Mouse (Mus musculus) limb, embryonic 12.5 days (tissue): ENCODE measurements around the gene Emilin3. TPM values are rescaled to one million over a fixed set of nuclear protein-coding genes. Genes with fewer than 3 reads are reported as not detected.
A peak's percentile ranks its signal among the peaks of the same experiment; 100 is the strongest.

Experiments used
- ATAC-seq: fragments of 200-750 bp; cut with Nextera tagmentation; 2 replicates; pipeline ENCODE4 v1.8.0; 2017; ENCODE audit warnings: low read depth, moderate TSS enrichment; ENCODE audit not compliant: insufficient number of reproducible peaks, insufficient read depth, low FRiP score, low TSS enrichment
- H3K27ac ChIP-seq: fragments of 300-500 bp; sonication (generic); 2 replicates; pipeline ENCODE4 v1.5.1; 2016; ENCODE audit warnings: mild to moderate bottlenecking, moderate library complexity
- H3K27me3 ChIP-seq: fragments of 300-500 bp; sonication (generic); 2 replicates; pipeline ENCODE4 v1.6.1; 2016; ENCODE audit warnings: mild to moderate bottlenecking, moderate library complexity
- H3K36me3 ChIP-seq: fragments of 300-500 bp; sonication (generic); 2 replicates; pipeline ENCODE4 v1.6.1; 2016; ENCODE audit warnings: mild to moderate bottlenecking, moderate library complexity
- H3K4me1 ChIP-seq: fragments of 300-500 bp; sonication (generic); replicated peaks from 2 replicates; pipeline ENCODE4 v1.6.1; 2016
- H3K4me2 ChIP-seq: fragments of 300-500 bp; sonication (generic); 2 replicates; pipeline ENCODE4 v1.6.1; 2016; ENCODE audit warnings: mild to moderate bottlenecking, moderate library complexity
- H3K4me3 ChIP-seq: fragments of 300-500 bp; sonication (generic); replicated peaks from 2 replicates; pipeline ENCODE4 v1.5.1; 2016; ENCODE audit warnings: mild to moderate bottlenecking
- H3K9ac ChIP-seq: fragments of 300-500 bp; sonication (generic); replicated peaks from 2 replicates; pipeline ENCODE4 v1.6.1; 2016; ENCODE audit warnings: mild to moderate bottlenecking, moderate library complexity
- H3K9me3 ChIP-seq: fragments of 300-500 bp; sonication (generic); 2 replicates; pipeline ENCODE4 v1.6.1; 2016; ENCODE audit warnings: mild to moderate bottlenecking, moderate library complexity
- WGBS: fragments of 180-500 bp; shearing (Covaris S2); methylation state at CpG from one replicate; pipeline ENCODE4 v1.1.7; 2016; 5-methylcytosine and 5-hydroxymethylcytosine counted together
- polyA plus RNA-seq: library from polyadenylated mRNA; unstranded; fragments of >200 nt; fragmentation: Nextera tagmentation; extraction: Ambion mirVana; gene quantifications from 2 replicates; pipeline ENCODE4 v1.2.1, GENCODE M21; 2016

Gene Emilin3
- polyA plus RNA-seq, 1 experiment from 2014 or later, result 15.9 TPM

DNA sequence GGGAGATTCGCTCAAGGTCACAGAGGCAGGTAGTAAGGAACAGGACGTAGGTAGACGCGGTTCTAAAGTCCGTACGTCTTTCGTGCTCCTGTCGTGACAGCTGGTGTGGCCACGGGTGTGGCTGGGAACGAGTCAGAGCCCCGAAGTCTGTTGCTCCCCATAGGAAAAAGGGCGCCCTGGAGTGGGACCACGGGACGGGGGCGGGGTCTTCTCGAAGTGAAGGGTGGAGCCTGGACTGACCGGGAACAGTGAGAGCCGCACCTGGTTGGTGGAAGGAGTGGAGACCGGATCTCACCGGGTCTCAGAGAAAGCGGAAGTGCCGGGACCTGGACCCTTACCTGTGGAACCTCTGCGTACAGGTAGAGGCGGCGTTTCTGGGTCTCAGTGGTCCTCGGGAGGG, 24.3 kb downstream of the Emilin3 start:
- Histone ChIP-seq H3K27ac (no peak overlapping the region), H3K4me2 (peak overlapping the region; percentile 92), H3K36me3 (no peaks in the 10 kb centered on the region), H3K9ac (peak overlapping the region; percentile 47), H3K4me1 (peaks cover 6% of the 10 kb centered on the region), H3K9me3 (no peaks in the 10 kb centered on the region), H3K4me3 (peak overlapping the region; percentile 49), H3K27me3 (peaks cover 12% of the 10 kb centered on the region)
- ATAC-seq, result peak; percentile 84
- WGBS, result under 1% methylated on average over 26 of the region's 26 CpGs

DNA sequence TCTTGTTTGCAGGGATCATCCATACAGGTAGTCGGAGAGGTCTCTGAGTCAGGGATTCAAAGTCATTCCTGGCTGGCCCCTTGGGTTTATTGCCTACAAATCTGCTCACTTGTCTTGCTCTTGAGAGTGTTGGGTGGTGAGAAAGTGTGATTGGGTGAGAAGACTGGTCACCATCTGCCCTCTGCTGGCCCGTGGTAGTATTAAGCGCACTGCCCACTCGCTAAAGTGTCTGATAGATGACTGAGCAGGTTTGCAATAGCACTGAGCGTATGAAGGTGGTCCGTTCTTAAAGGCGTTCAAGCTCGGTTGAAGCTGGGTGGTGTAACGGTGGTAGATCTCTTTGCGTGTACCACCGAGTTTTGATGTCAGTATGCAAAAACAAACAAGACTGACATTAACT, 24.8 kb downstream of the Emilin3 start:
- H3K27me3 ChIP-seq, result peaks cover 12% of the 10 kb centered on the region
- peak overlapping the region; percentile 92 for H3K4me2 ChIP-seq
- WGBS, result 1% methylated on average over 11 of the region's 11 CpGs
- H3K36me3 ChIP-seq, result no peaks in the 10 kb centered on the region
- peak overlapping the region; percentile 49 for H3K4me3 ChIP-seq
- H3K4me1 ChIP-seq, result peaks cover 6% of the 10 kb centered on the region
- H3K9ac ChIP-seq, result peak overlapping the region; percentile 47; the same call in 1 of the 2 replicates
- ATAC-seq, result peak; percentile 57; the same call in 1 of the 2 replicates
- H3K9me3 ChIP-seq, result no peaks in the 10 kb centered on the region
- no peak overlapping the region for H3K27ac ChIP-seq

DNA sequence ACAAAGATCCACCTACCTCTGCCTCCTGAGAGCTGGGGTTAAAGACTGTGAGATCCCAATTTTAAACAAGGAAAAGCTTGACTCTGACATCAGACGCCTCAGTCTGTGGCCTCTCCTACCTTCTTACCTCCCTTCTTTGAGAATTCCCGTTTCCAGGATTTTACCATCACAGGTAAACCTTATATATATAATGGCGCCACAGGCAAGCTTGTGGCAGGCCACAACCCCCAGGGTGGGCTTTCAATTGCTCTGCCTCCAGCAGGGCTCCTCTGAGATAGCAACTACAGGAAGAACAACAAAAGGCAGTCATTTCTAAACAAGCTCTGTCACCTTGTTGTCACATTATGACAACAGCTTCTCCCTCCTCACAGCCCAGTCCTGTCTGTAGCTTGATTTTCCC, 25.9 kb downstream of the Emilin3 start:
- Histone ChIP-seq H3K4me1 (peaks cover 6% of the 10 kb centered on the region), H3K9ac (no peak overlapping the region), H3K9me3 (no peaks in the 10 kb centered on the region), H3K4me2 (no peak overlapping the region), H3K4me3 (no peak overlapping the region), H3K27me3 (peaks cover 12% of the 10 kb centered on the region), H3K27ac (no peak overlapping the region), H3K36me3 (no peaks in the 10 kb centered on the region)
- no peak for ATAC-seq
- 72% methylated on average over 3 of the region's 3 CpGs for WGBS

DNA sequence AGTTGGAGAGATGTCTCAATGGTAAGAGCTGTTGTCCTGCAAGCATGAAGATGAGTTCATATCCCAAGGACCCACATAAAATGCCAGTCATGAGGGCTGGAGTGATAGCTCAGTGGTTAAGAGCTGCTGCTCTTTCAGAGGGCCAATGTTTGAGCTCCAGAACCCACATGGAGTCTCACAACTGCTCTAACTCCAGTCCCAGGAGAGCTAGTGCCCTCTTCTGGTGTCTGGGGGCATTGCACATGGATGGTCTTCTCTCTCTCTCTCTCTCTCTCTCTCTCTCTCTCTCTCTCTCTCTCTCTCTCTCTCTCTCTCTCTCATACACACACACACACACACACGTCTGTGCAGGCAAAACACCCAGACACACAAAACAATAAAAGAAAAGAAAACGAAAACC, 27.3 kb downstream of the Emilin3 start:
- Histone ChIP-seq H3K36me3 (no peaks in the 10 kb centered on the region), H3K4me1 (peaks cover 6% of the 10 kb centered on the region), H3K4me3 (no peak overlapping the region), H3K4me2 (no peak overlapping the region), H3K27me3 (peaks cover 12% of the 10 kb centered on the region), H3K9me3 (no peaks in the 10 kb centered on the region), H3K27ac (no peak overlapping the region), H3K9ac (no peak overlapping the region)
- WGBS, result 25% methylated on average over 1 of the region's 2 CpGs
- ATAC-seq, result no peak

DNA sequence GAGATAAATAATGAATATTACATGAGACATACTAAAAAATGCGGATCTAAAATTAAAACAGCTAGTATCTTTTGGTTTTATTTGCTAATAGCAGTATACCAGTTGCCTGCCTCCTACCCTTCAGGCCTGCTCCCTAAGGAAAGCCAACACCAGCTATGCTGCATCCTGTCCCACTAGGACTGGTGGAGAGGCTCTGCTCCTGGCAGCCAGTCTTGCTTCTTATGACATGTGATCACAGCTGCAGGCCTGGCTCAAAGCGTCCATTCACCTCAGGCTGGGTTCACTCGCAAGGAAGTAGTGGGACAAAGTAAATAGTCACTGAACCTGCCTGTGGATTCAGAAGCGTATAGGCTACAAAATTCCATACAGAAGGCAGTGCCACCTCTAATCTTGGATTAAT, 28.2 kb downstream of the Emilin3 start:
- peaks cover 6% of the 10 kb centered on the region for H3K4me1 ChIP-seq
- H3K9ac ChIP-seq, result no peak overlapping the region
- 70% methylated on average over 4 of the region's 4 CpGs for WGBS
- H3K36me3 ChIP-seq, result no peaks in the 10 kb centered on the region
- peaks cover 8% of the 10 kb centered on the region for H3K27me3 ChIP-seq
- H3K4me3 ChIP-seq, result no peak overlapping the region
- no peak for ATAC-seq
- no peak overlapping the region for H3K27ac ChIP-seq
- H3K4me2 ChIP-seq, result no peak overlapping the region
- H3K9me3 ChIP-seq, result no peaks in the 10 kb centered on the region

DNA sequence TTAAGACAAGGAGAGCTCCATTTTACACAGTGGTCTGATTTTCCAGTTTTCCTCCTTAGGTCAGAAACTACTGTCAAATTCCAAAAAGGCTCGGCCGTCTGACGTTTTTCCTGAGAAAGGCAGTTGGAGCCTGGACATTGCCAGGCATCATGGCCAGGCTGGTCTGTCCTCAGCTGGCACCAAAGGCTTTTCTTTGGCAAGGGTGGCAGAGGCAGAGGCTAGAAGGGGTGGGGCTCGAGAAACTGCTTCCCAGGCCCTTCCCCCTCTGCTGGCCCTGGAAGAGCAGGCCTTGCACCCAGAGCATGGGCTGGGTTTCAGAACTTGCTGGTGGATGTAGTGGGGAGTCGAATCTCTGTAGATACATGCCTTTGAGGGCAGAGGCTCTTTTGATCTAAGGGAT, 29.7 kb downstream of the Emilin3 start:
- ATAC-seq, result no peak
- no peaks in the 10 kb centered on the region for H3K4me1 ChIP-seq
- H3K36me3 ChIP-seq, result no peaks in the 10 kb centered on the region
- H3K27ac ChIP-seq, result no peak overlapping the region
- no peaks in the 10 kb centered on the region for H3K9me3 ChIP-seq
- H3K9ac ChIP-seq, result no peak overlapping the region
- WGBS, result 75% methylated on average over 5 of the region's 5 CpGs
- H3K4me2 ChIP-seq, result no peak overlapping the region
- H3K27me3 ChIP-seq, result no peaks in the 10 kb centered on the region
- H3K4me3 ChIP-seq, result no peak overlapping the region

DNA sequence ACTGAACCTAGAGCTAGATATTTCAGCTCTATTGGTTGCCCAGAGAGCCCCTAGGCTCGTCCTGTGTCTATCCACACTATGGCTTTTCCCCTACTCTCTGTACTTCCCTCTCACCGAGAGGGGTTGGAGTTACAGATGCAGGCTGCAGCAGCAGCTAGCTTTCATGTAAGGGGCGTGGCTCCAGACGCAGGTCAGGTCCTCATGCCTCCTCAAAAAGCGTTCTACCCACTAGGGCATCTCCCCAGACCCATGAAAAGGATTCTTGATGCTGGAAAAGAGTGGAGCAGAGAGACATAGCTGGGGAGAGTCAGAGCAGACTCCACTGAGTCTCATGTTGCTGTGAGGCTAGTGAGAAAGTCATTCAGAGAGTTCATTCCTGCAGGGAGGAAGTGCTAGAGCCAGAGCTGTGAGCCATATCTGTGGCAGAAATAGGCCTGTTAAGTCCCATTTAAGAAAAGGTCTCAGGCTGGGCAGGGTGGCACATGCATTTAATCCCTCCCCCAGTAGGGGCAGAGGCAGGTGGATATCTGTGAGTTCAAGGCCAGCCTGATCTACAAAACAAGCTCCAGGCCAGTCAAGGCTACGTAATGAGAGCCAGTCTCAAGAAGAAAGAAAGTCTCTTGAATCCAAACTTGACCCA, 30.5 kb downstream of the Emilin3 start:
- Histone ChIP-seq H3K4me3 (no peak overlapping the region), H3K9me3 (no peaks in the 10 kb centered on the region), H3K27ac (no peak overlapping the region), H3K36me3 (no peaks in the 10 kb centered on the region), H3K4me2 (no peak overlapping the region), H3K27me3 (no peaks in the 10 kb centered on the region), H3K9ac (no peak overlapping the region), H3K4me1 (no peaks in the 10 kb centered on the region)
- WGBS, result 50% methylated on average over 6 of the region's 6 CpGs
- no peak for ATAC-seq

DNA sequence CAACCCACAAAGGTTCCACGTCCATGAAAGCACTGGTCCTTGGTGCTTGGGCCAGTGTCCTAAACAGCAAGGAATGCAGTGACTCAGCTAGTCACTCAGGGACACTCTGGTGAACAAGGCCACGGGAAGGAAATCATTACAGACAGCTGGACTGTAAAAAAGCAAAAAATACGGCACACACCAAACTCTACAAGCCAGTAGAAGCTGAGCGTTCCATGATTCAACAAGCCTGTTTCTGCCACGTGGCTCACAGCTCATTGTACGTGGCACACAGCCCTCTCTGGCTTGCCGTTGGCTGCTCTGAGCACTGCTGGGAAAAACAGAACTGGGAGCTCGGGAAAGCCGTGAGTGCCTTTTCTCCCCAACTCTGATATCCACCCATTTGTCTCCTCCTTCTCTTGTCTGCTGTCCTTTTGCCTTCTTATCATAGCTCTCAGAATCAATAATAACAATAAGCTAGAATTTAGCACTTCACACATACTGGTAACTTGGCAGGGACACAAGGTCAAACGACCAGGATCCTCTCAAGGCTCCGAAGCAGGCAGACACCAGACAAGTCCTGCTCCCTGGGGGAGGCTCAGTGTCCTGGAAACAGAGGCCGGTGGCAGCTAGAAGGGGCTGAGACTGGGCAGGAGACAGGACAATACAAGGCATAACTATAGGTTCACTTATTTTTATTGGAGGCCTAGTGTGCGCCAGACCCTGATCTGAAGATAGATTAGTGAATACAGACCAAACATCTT, 31.5 kb downstream of the Emilin3 start, which contains the start of gene Lpin3:
Gene Lpin3 (plus strand): TSS at position 218 of the 743 bp plus-strand sequence.
- H3K27me3 ChIP-seq, result no peaks in the 10 kb centered on the region
- no peak within 1 kb of the TSS for H3K4me3 ChIP-seq
- no peaks in the 10 kb centered on the region for H3K4me1 ChIP-seq
- WGBS, result 65% methylated on average over 13 of the region's 13 CpGs
- no peak for ATAC-seq
- no peak within 1 kb of the TSS for H3K27ac ChIP-seq
- no peaks in the 10 kb centered on the region for H3K36me3 ChIP-seq
- 0 out of 2 replicates have a peak, but pooled peaks cover 3% of the 10 kb centered on the region for H3K9me3 ChIP-seq
- no peak within 1 kb of the TSS for H3K4me2 ChIP-seq
- H3K9ac ChIP-seq, result no peak within 1 kb of the TSS

DNA sequence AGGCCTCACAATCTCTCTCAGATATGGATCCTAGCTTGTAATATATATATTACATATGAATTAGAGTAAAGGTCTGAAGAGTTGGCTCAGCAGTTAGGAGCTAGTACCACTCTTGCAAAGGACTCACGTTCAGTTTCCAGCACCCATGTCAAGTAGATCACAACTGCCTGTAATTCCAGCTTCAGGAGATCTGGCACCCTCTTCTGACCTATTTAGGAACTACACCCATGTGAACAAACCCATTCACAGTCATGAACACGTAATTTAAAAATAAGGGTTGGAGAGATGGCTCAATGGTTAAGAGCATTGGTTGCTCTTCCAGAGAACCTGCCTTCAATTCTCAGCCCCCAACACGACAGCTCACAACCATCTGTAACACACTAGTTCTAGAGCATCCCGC, 36.0 kb downstream of the Emilin3 start:
- no peak overlapping the region for H3K27ac ChIP-seq
- H3K4me2 ChIP-seq, result no peak overlapping the region
- H3K36me3 ChIP-seq, result no peaks in the 10 kb centered on the region
- WGBS, result 86% methylated on average over 4 of the region's 4 CpGs
- no peaks in the 10 kb centered on the region for H3K27me3 ChIP-seq
- ATAC-seq, result no peak
- no peaks in the 10 kb centered on the region; the same call in 1 of the 2 replicates for H3K4me1 ChIP-seq
- H3K4me3 ChIP-seq, result no peak overlapping the region
- H3K9me3 ChIP-seq, result 0 out of 2 replicates have a peak, but pooled peaks cover 3% of the 10 kb centered on the region
- H3K9ac ChIP-seq, result no peak overlapping the region

DNA sequence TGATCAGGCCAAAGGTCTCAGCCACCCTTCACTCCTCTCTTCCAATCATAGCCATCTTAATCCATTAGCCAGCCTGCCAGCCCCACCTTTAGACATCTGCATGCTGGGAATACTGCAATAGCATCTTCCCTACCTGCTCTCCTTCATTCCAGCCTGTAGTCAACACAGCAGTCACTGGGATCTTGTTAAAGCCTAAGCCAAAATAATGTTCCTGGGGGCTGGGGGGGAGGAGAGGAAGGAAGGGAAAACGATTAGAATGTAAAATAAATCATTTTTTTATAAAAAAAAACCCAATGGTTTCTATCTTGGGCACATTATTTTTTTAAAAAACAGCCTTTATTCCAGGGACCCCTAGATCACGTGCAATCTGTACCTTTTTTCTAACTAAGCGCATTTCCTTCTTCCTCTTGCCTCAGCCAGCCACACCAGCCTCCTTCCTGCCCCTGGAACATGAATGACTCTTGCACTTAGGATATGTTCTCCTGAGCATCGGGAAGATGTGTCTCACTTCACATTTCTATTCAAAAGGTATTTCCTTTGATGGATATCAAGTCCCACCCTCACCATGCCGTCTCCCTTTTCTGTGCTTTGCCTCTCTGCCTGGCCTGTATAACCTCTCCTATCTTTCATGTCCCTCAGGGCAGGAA, 37.8 kb downstream of the Emilin3 start:
- Histone ChIP-seq H3K4me2 (no peak overlapping the region), H3K4me1 (no peaks in the 10 kb centered on the region; the same call in 1 of the 2 replicates), H3K9ac (no peak overlapping the region), H3K27ac (no peak overlapping the region), H3K4me3 (no peak overlapping the region), H3K9me3 (0 out of 2 replicates have a peak, but pooled peaks cover 3% of the 10 kb centered on the region), H3K27me3 (no peaks in the 10 kb centered on the region), H3K36me3 (no peaks in the 10 kb centered on the region)
- no peak for ATAC-seq
- WGBS, result 82% methylated on average over 5 of the region's 5 CpGs

DNA sequence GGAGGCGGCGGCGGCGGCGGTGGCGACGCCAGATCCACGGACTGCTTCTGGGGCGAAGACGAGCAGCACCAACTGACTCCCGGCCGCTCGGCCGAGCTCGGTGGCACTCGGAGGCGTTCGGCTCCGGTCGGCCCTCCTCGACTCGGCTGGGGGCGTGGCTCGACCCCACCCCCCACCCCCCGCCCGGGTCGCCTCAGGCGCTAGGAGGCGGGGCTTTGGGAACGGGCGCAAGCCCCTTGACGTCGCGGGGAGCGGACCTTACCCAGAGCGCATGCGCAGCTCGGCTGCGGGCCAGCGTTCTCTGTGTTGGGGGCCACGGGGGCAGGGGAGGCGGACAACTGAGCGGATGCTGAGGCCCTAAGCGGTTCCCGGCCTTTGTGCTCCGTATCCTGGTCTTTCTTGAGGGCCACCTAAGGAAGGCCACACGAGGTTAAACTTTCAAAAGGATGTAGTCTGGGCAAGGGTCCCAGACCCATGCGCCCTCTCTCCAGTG, 39.2 kb downstream of the Emilin3 start, which contains the start of gene Zhx3:
Gene Zhx3 (minus strand): TSS at position 109 of the 493 bp plus-strand sequence.
- peak; percentile 97 for ATAC-seq
- H3K4me1 ChIP-seq, result no peaks in the 10 kb centered on the region; the same call in 1 of the 2 replicates
- peak within 1 kb of the TSS; percentile 89 for H3K4me3 ChIP-seq
- 0 out of 2 replicates have a peak, but pooled peaks cover 3% of the 10 kb centered on the region for H3K9me3 ChIP-seq
- H3K36me3 ChIP-seq, result no peaks in the 10 kb centered on the region
- WGBS, result 2% methylated on average over 48 of the region's 48 CpGs
- peak within 1 kb of the TSS; percentile 92 for H3K9ac ChIP-seq
- H3K27me3 ChIP-seq, result no peaks in the 10 kb centered on the region
- H3K4me2 ChIP-seq, result peak within 1 kb of the TSS; percentile 83
- peak within 1 kb of the TSS; percentile 97 for H3K27ac ChIP-seq
